Mouse (Mus musculus) hematopoietic stem cell, adult 5-6 weeks (primary cell): ENCODE data around the gene Zfp366. TPM values are rescaled to one million over a fixed set of nuclear protein-coding genes. Genes with fewer than 3 reads are reported as not detected.

Source experiments
- ATAC-seq, 2 experiments: fragments of 125-278 bp in 1 of 2; replicated peaks in 1 of 2; 2 replicates each; pipeline ENCODE4 v1.8.0; 2016 to 2017; ENCODE audit warnings: inconsistent platforms in 2 of 2, mild to moderate bottlenecking in 2 of 2, moderate number of reproducible peaks in 2 of 2, low read depth in 1 of 2, moderate TSS enrichment in 1 of 2; ENCODE audit not compliant: low FRiP score in 2 of 2, poor library complexity in 2 of 2, severe bottlenecking in 2 of 2, insufficient read depth in 1 of 2, low TSS enrichment in 1 of 2
- total RNA-seq: library from RNA; stranded (forward); fragments of 172-1452, 232-1000 nt; gene quantifications from 2 replicates; pipeline ENCODE4 v1.2.3, GENCODE M21; 2017

The Zfp366 gene
- total RNA-seq, 1 experiment from 2014 or later = 0.35 TPM

GRCm38 (mm10) chr13:99263159-99263783, 78.6 kb downstream of the Zfp366 start:
- ATAC-seq = no peak

DNA sequence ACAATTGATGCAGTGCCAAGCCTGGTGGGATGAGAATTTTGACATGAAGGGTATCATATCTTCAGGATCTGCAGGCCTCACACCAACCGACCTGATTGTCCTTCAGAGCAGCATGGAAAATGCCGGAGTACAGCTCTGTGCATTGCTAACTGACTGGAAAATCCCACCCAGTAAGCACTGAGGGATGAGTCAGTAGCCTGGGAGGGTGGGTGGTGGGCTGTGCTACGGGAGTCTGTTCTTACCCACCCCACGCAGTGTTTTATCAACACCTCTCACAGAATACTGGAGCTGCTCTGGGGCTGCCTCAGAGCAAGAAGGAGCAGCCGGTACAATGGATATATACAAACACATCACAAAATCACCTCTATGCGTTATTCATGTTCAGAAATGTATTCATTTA, 79.9 kb downstream of the Zfp366 start:
- ATAC-seq = no peak

- no peak for ATAC-seq
These were observed 87.4 kb downstream of the Zfp366 start for GRCm38 (mm10) chr13:99272046-99272445.

- no peak for ATAC-seq
These were observed 92.9 kb downstream of the Zfp366 start for GRCm38 (mm10) chr13:99277521-99277920.

DNA sequence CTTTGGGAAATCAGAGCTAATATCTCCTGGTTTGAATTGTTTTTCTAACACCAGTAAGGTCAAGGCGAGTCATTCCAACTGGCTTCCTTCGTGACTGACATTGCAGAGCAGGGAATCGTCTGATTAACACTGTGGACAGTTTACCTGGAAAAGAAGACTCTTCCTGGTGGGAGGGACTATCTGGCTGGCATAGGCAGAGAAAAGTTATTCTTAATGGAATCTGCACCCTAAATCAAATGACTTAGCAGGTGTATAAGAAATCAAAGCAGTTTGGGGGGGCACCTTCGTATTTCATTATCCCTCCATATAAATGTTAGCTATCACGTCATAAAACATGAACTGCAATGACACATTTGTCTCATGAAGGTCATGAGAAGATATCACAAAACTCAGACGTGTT, 93.9 kb downstream of the Zfp366 start:
- ATAC-seq = no peak

- ATAC-seq = no peak
These were observed 94.7 kb downstream of the Zfp366 start for GRCm38 (mm10) chr13:99279351-99279750.

DNA sequence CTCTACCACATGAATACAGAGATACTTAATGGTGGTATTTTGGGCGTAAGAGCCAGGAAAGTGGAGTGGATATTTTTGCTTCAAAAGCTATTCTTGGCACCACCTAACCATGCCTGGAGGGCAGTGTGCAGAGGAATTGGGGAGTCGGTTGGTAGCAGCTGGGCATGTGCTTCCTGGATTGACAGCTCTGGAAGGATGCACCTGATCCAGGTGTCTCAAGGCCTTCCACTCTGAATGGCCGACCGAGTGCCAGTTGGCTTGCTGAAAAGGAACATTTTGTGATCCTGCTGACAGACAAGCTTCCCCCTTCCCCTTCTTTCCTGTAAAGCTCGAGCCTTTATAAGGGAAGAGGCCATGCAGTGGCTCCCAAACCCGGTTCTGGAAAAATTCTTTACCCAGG, 98.3 kb downstream of the Zfp366 start:
- ATAC-seq = no peak

- ATAC-seq = no peak
These were observed 99.3 kb downstream of the Zfp366 start for GRCm38 (mm10) chr13:99283916-99284315.

DNA sequence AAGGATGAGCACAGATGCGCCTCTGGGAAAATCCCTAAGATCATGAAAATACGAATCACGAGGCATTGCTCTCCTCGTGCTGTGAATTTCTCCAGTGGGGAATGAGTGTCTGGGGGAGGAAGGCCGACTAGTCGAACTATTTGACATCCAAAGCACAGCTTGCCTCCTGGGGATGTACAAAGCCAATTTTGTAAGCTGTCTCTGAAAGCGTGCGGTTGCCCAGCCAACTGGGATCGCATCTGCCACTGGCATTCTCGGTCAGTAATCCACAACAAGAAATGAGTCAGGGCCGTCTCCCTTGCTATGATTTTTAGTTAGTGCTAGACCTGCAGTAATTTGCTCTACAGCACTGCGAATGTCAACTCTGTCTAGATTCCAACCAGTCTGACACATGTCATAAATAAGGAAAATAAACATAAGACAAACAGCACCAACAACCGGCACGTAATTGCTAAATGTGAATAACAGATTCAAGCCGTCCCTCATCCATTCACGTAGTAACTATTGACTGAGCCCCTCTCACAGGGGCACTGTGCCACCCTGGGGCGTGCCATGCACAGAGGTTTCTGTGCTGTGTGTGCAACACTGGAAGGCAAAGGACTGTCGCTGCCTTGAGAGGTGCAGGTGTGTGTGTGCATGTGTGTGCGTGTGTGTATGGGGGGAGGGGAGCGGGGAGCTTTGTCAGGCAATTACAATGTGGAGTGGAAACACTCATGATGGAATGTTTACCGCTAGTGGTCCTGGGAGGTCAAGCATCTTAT, 100.0 kb downstream of the Zfp366 start:
- ATAC-seq = no peak

DNA sequence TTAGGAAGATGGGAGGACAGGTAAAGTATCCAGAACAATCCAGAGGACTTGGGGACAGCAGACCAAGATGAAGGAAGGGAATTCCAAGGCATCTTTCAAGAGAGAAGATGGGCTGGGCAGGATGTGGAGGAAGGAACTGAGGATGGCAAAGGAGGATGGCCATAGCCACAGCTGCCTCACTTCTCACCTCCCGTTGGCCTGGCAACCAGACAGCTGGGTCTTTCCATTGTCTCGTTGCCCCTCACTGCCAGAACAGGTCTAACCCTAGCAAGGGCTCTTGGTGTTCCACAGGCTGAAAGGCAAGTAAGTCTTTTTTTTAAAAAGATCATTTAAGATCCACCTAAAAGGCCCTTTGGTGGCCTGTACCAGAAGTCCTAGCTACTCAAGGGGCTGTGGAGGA, 100.6 kb downstream of the Zfp366 start:
- no peak for ATAC-seq

- peak; percentile 17 to 29; a peak in 1 of 4 replicates for ATAC-seq
These were observed 102.6 kb downstream of the Zfp366 start for GRCm38 (mm10) chr13:99287207-99287606.

- ATAC-seq = peak in 1 of 2 experiments; percentile 45; a peak in 1 of 4 replicates
These were observed 103.2 kb downstream of the Zfp366 start for GRCm38 (mm10) chr13:99287786-99288185.

- ATAC-seq = no peak
These were observed 106.1 kb downstream of the Zfp366 start for GRCm38 (mm10) chr13:99290766-99291165.

DNA sequence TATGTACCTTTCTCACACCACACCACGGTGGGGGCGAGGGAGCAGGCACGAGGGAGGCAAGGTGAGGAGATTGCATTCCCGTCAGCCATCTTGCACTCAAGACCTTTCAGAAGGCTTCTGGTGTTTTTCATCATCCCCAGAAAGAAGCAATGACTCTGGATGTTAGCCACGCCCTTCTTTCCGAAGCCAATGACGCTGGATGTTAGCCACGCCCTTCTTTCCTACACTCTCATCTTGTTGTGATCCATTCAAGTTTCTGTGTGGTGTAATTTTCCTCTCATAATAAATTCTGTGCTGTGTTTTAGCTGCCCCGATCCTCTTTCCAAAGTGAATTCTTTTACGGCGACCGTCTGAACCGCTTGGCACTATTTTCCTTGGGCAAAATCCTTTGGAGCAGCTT, 109.6 kb downstream of the Zfp366 start:
- ATAC-seq = no peak

DNA sequence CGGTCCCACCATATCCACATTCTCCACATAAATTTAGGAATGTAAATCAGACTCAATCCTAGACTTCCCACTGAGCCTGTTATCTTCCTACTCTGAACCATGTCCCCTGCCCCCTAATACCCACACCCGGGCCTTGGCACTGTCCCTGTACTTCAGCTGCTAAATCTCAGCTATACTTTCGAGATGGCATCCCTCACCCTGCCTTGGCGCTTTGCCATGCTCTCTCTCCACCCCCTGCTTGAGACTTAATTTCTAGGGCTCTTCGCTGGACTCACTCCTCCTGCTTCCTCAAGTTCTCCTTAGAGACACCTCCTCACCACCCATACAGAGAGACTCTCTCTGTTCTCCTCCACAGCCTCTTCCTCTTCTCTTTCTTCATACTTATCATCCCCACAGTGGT, 115.3 kb downstream of the Zfp366 start:
- no peak for ATAC-seq
